Mouse (Mus musculus): Measurements from ENCODE around the gene Sh3rf3.

DNA sequence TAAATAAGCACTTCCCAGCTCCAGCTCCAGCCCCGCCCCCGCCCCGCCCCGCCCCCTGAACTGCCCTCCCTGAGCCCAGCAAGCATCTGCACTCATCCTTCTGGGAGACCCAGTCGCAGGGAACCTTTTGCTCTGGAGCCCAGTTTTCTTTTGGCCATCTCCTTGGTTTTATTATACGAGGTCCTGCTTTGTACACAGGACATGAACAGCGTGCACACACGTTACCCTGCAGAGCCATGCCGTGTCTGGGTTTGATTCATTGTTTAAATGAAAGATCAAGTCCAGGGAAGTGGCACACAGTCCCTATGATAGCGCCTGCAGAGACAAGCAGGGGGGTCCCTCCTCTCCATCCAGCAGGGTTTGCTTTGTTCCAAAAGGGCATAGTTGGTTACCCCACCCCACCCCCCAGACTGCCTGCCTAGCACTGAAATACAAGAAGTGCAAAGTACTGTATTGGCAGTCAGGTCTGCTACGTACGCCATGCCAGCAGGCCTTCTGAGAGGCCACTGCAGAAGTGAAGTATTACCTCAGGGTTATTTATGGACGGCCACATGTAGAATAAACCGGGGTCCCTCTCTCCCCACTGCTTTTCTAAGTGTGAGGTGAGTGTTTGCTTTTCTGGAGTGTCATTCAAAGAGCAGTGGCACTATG lies 41.5 kb downstream of the Sh3rf3 start:
- TF ChIP-seq ZNF384 (IDR thresholded peaks at IDR 0.05; ENCODE audit: low read depth, low read length) (no peak), ZC3H11A (IDR thresholded peaks at IDR 0.05; ENCODE audit: borderline replicate concordance, low read depth, low read length) (no peak), HCFC1 (IDR thresholded peaks at IDR 0.05; ENCODE audit: borderline replicate concordance, insufficient read depth, low read length) (no peak), CHD2 (IDR thresholded peaks at IDR 0.05; ENCODE audit: low read depth, low read length) (no peak), MAFK (IDR thresholded peaks at IDR 0.05; ENCODE audit: insufficient read depth, low read depth, low read length) (no peak)
